Mouse (Mus musculus) heart, embryonic 16.5 days (tissue): Measurements from ENCODE around the gene Ncoa7. TPM values are rescaled to one million over a fixed set of nuclear protein-coding genes. Genes with fewer than 3 reads are reported as not detected.

Experiments used
- ATAC-seq: fragments of 200-750 bp; cut with Nextera tagmentation; replicated peaks from 2 replicates; pipeline ENCODE4 v1.8.0; 2017; ENCODE audit warnings: moderate number of reproducible peaks; ENCODE audit not compliant: insufficient read depth, low FRiP score; ENCODE audit errors: extremely low read depth
- H3K27ac ChIP-seq: fragments of 300-500 bp; sonication (generic); 2 replicates; pipeline ENCODE4 v1.5.1; 2014; ENCODE audit warnings: mild to moderate bottlenecking, low read length, control low read depth, moderate library complexity
- H3K27me3 ChIP-seq: fragments of 300-500 bp; sonication (generic); 2 replicates; pipeline ENCODE4 v1.6.1; 2014; ENCODE audit warnings: low read length, mixed read lengths; ENCODE audit not compliant: control insufficient read depth, insufficient read depth
- H3K36me3 ChIP-seq: fragments of 300-500 bp; sonication (generic); 2 replicates; pipeline ENCODE4 v1.6.1; 2014; ENCODE audit not compliant: control insufficient read depth, insufficient read depth
- H3K4me1 ChIP-seq: fragments of 300-500 bp; sonication (generic); 2 replicates; pipeline ENCODE4 v1.6.1; 2014; ENCODE audit warnings: low read length, mixed read lengths; ENCODE audit not compliant: control insufficient read depth, insufficient read depth
- H3K4me2 ChIP-seq: fragments of 300-500 bp; sonication (generic); 2 replicates; pipeline ENCODE4 v1.6.1; 2014; ENCODE audit warnings: low read depth, mild to moderate bottlenecking, control low read depth, low read length
- H3K4me3 ChIP-seq: fragments of 300-500 bp; sonication (generic); 2 replicates; pipeline ENCODE4 v1.5.1; 2014; ENCODE audit warnings: mild to moderate bottlenecking, control low read depth, low read length
- H3K9ac ChIP-seq: fragments of 300-500 bp; sonication (generic); 2 replicates; pipeline ENCODE4 v1.6.1; 2014; ENCODE audit warnings: low read length, control low read depth
- H3K9me3 ChIP-seq: fragments of 300-500 bp; sonication (generic); replicated peaks from 2 replicates; pipeline ENCODE4 v1.6.1; 2016; ENCODE audit warnings: low read length; ENCODE audit not compliant: control insufficient read depth
- WGBS: fragments of 180-500 bp; shearing (Covaris S2); extraction: QIAGEN DNeasy Blood & Tissue Kit; methylation state at CpG from one replicate; pipeline ENCODE4 v1.1.7; 2014; 5-methylcytosine and 5-hydroxymethylcytosine counted together
- polyA plus RNA-seq: library from polyadenylated mRNA; unstranded; fragments of >200 nt; fragmentation: Nextera tagmentation; extraction: Ambion mirVana; gene quantifications from 2 replicates; pipeline ENCODE4 v1.2.1, GENCODE M21; 2015

Gene Ncoa7
- polyA plus RNA-seq, 1 experiment from 2014 or later = 7.7 TPM

DNA sequence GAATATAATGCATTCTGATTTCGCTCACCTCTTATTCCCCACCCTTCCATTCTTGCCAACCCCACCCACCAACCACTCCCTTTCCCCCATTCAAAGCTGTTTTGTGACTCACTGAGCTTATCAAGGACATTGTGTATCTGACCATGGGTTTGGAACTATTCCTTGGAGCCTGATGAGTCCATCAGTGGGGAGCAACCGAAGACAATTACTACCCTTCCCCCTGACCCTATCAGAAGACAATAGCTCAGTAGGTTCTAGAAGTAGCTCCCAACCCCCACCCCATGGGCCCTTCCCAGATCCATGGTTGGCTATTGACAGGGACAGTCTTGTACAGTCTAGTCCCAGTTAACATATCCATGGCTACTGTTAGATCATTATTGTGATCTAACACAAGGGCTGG, 65.8 kb downstream of the Ncoa7 start:
- Histone ChIP-seq H3K9ac (no peak overlapping the region), H3K9me3 (no peaks in the 10 kb centered on the region), H3K36me3 (no peaks in the 10 kb centered on the region), H3K4me2 (no peak overlapping the region), H3K27ac (no peak overlapping the region), H3K4me3 (no peak overlapping the region), H3K27me3 (no peaks in the 10 kb centered on the region), H3K4me1 (no peaks in the 10 kb centered on the region)
- WGBS = 84% methylated on average over 2 of the region's 2 CpGs
- no peak for ATAC-seq

DNA sequence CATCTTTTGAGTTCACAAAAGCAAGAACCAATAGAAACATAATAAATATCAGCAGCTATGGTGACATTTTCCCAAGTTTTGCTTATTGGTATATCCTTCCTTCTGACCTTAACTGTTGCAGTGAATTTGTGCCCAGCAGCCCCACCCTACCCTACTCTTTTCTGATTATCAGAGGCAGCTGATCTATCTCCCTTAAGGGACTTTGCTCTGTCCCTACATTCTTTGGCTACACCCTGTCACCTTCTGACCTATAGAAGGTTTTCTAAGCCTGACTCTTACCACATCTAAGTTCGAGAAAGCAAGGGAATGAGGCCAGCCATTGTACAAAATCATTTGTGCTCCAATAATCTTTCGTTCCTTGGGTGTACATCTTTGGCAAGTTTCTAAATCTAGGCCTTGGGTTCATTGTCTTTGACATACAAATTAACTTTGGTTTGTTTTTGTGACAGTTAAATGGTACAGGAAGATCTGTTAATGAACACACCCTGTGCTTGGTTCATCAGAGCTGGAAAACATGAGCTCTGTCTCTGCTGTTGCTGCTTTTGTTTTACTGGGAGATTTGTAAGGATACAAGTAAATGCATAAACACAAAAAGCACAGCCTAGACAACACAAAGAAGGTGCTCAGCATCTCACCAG, 69.9 kb downstream of the Ncoa7 start:
- H3K27me3 ChIP-seq = no peaks in the 10 kb centered on the region
- WGBS = 79% methylated on average over 2 of the region's 2 CpGs
- no peak for ATAC-seq

DNA sequence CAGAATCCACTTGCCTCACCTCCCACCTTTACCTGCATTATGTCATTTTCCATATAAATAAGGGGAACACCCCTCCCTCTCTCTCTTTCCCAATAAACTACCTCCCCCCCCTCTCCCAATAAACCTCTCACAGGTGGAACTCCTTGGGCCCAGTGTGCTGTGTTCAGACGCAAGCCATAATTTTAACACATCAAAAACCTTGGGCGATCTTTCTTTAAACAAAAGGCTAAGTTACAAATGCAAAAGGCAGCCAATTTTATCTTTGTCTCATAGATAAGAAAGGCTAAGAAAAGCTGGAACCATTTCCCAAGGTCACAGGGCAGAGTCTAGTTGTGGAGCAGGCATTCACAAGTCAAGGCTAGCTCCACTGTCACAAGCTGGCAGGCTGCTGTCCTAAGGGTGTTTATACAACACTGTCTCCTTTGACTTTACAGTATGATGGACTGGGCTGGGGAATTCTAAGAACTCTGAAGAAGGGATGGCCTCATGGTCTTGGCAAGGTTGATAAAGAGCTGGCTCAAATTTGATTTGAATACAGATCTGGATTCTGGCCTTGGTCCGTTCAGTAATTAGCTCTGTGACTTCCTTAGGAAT, 71.7 kb downstream of the Ncoa7 start:
- peaks cover 5% of the 10 kb centered on the region for H3K4me1 ChIP-seq
- H3K27me3 ChIP-seq = no peaks in the 10 kb centered on the region
- no peaks in the 10 kb centered on the region for H3K9me3 ChIP-seq
- H3K9ac ChIP-seq = no peak overlapping the region
- H3K4me2 ChIP-seq = no peak overlapping the region
- 49% methylated on average over 3 of the region's 3 CpGs for WGBS
- ATAC-seq = no peak
- no peaks in the 10 kb centered on the region for H3K36me3 ChIP-seq
- H3K27ac ChIP-seq = no peak overlapping the region; the same call in 1 of the 2 replicates
- no peak overlapping the region for H3K4me3 ChIP-seq

More for the DNA sequence above, 69.9 kb downstream of the Ncoa7 start:
- Histone ChIP-seq H3K27ac (no peak overlapping the region), H3K4me1 (peaks cover 5% of the 10 kb centered on the region), H3K4me2 (no peak overlapping the region), H3K4me3 (no peak overlapping the region), H3K9ac (no peak overlapping the region), H3K36me3 (no peaks in the 10 kb centered on the region), H3K9me3 (no peaks in the 10 kb centered on the region)

DNA sequence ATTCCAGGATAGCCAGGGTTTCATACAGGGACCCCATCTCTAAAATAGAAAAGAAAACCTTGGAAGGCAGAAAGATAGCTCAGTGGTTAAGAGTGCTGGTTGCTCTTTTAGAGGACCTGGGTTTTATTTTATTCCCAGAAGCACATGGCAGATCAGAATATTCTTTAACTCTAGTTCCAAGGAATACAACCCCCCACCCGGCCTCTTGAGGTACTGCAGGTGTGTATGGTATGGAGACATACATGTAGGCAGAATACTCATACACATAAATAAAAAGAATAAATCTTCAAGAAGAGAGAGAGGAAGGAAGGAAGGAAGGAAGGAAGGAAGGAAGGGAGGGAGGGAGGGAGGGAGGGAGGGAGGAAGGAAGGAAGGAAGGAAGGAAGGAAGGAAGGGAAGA, 72.3 kb downstream of the Ncoa7 start:
- H3K27ac ChIP-seq = no peak overlapping the region
- WGBS = 62% methylated on average over 1 of the region's 1 CpGs
- H3K9ac ChIP-seq = no peak overlapping the region
- peaks cover 5% of the 10 kb centered on the region for H3K4me1 ChIP-seq
- no peak for ATAC-seq
- H3K9me3 ChIP-seq = no peaks in the 10 kb centered on the region
- no peak overlapping the region for H3K4me3 ChIP-seq
- H3K4me2 ChIP-seq = no peak overlapping the region
- no peaks in the 10 kb centered on the region for H3K27me3 ChIP-seq
- H3K36me3 ChIP-seq = no peaks in the 10 kb centered on the region

DNA sequence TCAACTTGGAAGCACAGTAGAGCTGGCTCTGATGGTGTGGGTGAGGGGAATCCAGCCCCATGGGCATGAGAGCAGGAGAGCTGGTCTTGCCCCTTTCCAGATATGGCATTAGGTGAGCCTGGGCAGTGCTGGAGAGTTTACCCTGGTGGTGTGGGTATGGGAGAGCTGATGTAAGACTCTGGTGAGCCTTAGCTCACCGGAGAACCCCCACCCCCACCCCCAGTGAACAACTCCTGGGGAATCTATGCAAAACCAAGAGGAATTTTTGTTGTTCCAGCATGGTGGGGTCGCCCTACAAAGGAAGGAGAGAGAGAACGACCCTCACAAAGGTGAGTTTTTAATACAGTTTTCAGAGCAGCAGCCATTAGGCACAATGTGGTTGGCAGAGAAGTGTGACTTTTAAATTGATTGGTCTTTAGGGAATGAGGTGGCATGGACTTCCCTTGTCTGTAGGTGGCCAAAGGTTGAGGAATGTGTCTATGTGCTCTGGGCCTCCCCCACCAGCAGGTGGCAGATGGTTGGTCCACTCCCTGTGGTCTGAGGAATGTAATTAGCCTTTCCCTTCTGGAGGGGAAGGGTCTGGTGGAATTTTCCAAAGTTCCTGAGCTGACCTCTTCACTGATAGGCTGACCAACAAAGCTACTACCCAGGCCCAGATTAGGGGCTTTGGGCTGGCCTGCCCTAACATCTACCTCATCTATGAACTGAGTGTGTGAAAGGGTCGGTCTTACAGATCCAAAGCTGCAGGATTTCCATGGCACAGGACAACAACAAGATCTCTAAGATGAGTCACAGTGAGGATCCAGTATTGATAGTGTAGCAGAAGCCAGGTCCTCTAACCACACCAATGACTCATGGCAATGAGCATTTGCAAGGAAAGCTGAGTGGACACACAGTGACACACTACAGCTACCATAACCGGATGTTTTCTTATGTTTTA, 73.7 kb downstream of the Ncoa7 start:
- Histone ChIP-seq H3K36me3 (no peaks in the 10 kb centered on the region), H3K4me2 (no peak overlapping the region)
- WGBS = 86% methylated on average over 5 of the region's 5 CpGs

DNA sequence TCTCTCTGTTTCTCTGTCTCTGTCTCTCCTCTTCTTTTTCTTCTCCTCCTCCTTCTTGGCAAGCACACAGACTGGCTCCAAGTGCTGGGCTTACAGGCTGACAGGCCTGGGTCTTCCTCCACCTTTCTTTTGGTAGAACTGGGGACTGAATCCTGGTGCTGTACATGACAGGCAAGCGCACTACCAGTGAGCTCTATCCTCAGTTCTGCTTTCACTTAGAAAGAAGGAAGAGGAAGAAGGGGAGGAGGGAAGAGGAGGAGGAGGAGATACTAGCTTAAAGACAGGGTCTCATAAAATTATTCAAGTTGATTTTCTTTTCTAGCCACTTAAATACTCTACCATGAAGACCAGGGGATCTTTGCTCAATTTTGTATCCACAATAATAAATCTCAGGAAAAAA, 80.1 kb downstream of the Ncoa7 start:
- H3K4me2 ChIP-seq = no peak overlapping the region
- H3K27me3 ChIP-seq = no peaks in the 10 kb centered on the region
- 77% methylated on average over 1 of the region's 1 CpGs for WGBS
- no peak overlapping the region for H3K27ac ChIP-seq
- H3K4me1 ChIP-seq = no peaks in the 10 kb centered on the region
- H3K4me3 ChIP-seq = no peak overlapping the region
- H3K9me3 ChIP-seq = no peaks in the 10 kb centered on the region
- no peak for ATAC-seq
- H3K9ac ChIP-seq = no peak overlapping the region
- peaks cover 9% of the 10 kb centered on the region for H3K36me3 ChIP-seq

More for the DNA sequence above, 73.7 kb downstream of the Ncoa7 start:
- Histone ChIP-seq H3K27ac (no peak overlapping the region), H3K9ac (no peak overlapping the region), H3K9me3 (no peaks in the 10 kb centered on the region), H3K4me3 (no peak overlapping the region), H3K27me3 (no peaks in the 10 kb centered on the region), H3K4me1 (peaks cover 5% of the 10 kb centered on the region)
- no peak for ATAC-seq

DNA sequence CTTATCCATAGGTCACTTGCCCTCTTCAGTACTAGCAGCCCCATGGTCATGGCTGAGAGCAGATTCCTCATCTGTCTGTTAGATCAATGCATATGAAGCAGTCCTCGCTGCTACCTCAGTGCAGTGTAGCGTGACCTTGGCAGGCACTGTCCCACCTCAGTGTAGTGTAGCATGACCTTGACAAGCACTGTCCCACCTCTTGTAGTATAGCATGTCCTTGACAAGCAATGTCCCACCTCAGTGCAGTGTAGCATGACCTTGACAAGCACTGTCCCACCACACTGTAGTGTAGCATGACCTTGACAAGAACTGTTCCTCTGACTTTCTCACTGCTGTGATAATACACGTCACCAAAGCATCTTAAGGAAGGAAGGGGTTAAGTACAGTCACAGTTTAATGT, 82.6 kb downstream of the Ncoa7 start:
- 84% methylated on average over 3 of the region's 3 CpGs for WGBS
- ATAC-seq = peak; percentile 10; the same call in 1 of the 2 replicates
- Histone ChIP-seq H3K4me3 (no peak overlapping the region), H3K36me3 (peaks cover 9% of the 10 kb centered on the region), H3K9me3 (no peaks in the 10 kb centered on the region), H3K27me3 (no peaks in the 10 kb centered on the region), H3K9ac (no peak overlapping the region), H3K4me2 (no peak overlapping the region), H3K27ac (no peak overlapping the region), H3K4me1 (no peaks in the 10 kb centered on the region)

DNA sequence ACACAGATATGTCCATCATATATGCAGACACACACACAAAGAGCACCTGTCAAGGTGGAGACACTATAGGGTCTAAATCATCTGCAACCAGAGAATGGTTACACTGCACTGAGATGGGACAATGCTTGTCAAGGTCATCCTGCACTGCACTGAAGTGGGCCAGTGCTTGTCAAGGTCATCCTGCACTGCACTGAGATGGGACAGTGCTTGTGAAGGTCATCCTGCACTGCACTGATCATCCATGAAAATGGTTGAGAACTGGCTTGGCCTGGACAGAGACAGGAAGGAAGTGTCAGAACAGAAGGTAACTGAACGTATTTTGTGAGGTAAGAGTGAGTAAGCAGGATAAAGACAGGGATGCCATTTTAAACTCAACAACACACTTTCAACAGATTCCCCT, 83.2 kb downstream of the Ncoa7 start:
- H3K9me3 ChIP-seq = no peaks in the 10 kb centered on the region
- no peaks in the 10 kb centered on the region for H3K27me3 ChIP-seq
- no peak overlapping the region for H3K9ac ChIP-seq
- 77% methylated on average over 1 of the region's 1 CpGs for WGBS
- no peak for ATAC-seq
- no peak overlapping the region for H3K4me3 ChIP-seq
- H3K27ac ChIP-seq = no peak overlapping the region
- no peaks in the 10 kb centered on the region for H3K4me1 ChIP-seq
- H3K4me2 ChIP-seq = no peak overlapping the region
- peaks cover 9% of the 10 kb centered on the region for H3K36me3 ChIP-seq
